In genomic region chr5:95880914-95881313, GRCm38 (mm10) we compare ENCODE assay signal across 10 mouse cellular contexts.
A peak's percentile ranks its signal among the peaks of the same experiment; 100 is the strongest.
DNase-seq lines count a peak whose midpoint lies in the region.
"Had no signal": no experiment of that assay in that cellular context is flagged by ENCODE, and none has a peak within 500 bp of the region (broad histone marks: within the 10 kb centered on the region; RNA-seq: fewer than 3 reads in every experiment).

No protein-coding gene starts in this region.

- peak; percentile 21 for DNase-seq in ES-CJ7 (ENCODE audit: low read depth, low spot score)
- peak; percentile 23 to 84 for DNase-seq in adrenal gland, adult (ENCODE audit: inconsistent age in 2 of 2, low spot score in 1 of 2)
- peak; percentile 41 for DNase-seq in embryonic facial prominence, embryonic 10.5 days (ENCODE audit: low spot score)
- DNase-seq in heart, postnatal 4 days = peak; percentile 65
- peak; percentile 60 for DNase-seq in layer of hippocampus, adult 9-11 months
- DNase-seq in lung, postnatal 14 days = peak; percentile 44
- DNase-seq in urinary bladder, postnatal 25 days (ENCODE audit: low spot score) = peak; percentile 13
- no peak for DNase-seq in thymus, postnatal 0 days (ENCODE audit: low spot score)

- H3K36me3 ChIP-seq in embryonic facial prominence, embryonic 10.5 days (replicated peaks) = no peaks in the 10 kb centered on the region
- H3K36me3 ChIP-seq: embryonic facial prominence, embryonic 12.5 days had no signal

- H3K9me3 ChIP-seq in embryonic facial prominence, embryonic 10.5 days = no peaks in the 10 kb centered on the region
- H3K9me3 ChIP-seq: embryonic facial prominence, embryonic 12.5 days had no signal

- H3K4me1 ChIP-seq in embryonic facial prominence, embryonic 10.5 days = no peaks in the 10 kb centered on the region
- H3K4me1 ChIP-seq: embryonic facial prominence, embryonic 12.5 days had no signal

- H3K27ac ChIP-seq in embryonic facial prominence, embryonic 10.5 days (replicated peaks) = no peak overlapping the region
- H3K27ac ChIP-seq: embryonic facial prominence, embryonic 12.5 days had no signal

- no peaks in the 10 kb centered on the region for H3K27me3 ChIP-seq in embryonic facial prominence, embryonic 10.5 days (replicated peaks; ENCODE audit: low read depth, poor library complexity, severe bottlenecking)
- H3K27me3 ChIP-seq: embryonic facial prominence, embryonic 12.5 days had no signal

- no peak overlapping the region for H3K4me3 ChIP-seq in embryonic facial prominence, embryonic 10.5 days
- H3K4me3 ChIP-seq: embryonic facial prominence, embryonic 12.5 days; myocyte had no signal
